Mouse (Mus musculus): ENCODE results near the gene Ssc4d. TPM values are rescaled to one million over a fixed set of nuclear protein-coding genes. Genes with fewer than 3 reads are reported as not detected.

The Ssc4d gene
- total RNA-seq, 2 experiments from 2014 or later = 0.57 to 0.95 TPM

DNA sequence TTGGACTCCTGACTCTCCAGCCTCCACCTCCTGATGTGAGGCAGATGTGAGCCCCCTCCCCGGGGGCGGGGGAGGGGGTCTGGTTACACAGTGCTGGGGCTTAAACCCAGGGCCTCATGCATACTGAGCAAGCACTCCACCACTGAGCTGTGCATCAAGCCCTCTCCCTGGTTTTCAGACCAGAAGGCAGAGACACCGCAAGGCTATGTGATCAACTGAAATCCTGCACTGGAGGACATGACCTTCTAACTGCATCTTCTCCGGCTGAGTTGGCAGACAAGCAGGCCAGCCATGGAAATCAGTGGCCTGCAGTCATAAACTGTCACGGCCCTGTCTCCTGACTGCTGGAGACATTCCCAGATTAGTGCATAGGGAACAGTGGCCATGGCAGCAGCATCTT is 33.7 kb downstream of the Ssc4d start:
- peak; percentile 43 for DNase-seq (ENCODE audit: low spot score)

DNA sequence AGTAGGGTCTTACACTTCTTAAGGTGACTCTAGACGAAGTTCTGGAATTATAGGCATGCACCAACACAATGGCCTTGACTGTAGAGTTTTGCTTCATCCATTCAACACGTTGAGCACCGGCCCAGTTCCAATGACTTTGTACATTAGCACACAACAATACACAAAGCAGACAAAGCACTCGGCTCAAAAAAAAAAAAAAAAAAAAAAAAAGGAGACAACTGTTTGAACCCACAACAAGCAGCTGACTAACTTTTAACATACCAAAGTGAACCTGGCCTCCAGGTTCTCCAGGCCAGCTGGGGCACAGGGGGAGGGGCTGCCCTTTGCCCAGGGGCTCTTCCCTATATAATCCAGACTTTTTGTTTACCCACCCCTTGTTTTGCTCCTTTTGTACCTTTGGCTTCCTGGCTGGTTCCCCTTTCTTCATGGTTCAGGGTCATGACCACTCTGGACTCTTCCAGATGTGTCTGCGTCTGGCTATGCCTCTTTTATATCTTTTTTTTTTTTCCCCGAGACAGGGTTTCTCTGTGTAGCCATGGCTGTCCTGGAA is 38.6 kb downstream of the Ssc4d start:
- no peak for DNase-seq (ENCODE audit: low spot score)

DNA sequence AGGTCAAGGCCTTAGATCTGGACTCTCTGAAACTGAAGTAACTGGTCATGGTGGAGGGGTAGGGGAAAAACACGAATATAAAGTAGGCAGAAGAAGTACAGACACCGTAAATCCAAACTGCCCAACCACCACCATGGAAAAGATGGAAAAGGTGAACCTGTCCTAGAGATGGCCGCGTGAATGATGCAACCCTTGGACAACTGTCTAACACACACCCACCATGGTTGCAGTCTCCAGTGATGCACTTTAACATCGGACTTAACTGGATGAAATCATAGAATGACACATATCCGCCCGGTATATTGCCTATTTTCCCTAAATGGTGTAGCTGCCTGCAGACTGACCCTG is 39.2 kb downstream of the Ssc4d start:
- no peak for DNase-seq (ENCODE audit: low spot score)

DNA sequence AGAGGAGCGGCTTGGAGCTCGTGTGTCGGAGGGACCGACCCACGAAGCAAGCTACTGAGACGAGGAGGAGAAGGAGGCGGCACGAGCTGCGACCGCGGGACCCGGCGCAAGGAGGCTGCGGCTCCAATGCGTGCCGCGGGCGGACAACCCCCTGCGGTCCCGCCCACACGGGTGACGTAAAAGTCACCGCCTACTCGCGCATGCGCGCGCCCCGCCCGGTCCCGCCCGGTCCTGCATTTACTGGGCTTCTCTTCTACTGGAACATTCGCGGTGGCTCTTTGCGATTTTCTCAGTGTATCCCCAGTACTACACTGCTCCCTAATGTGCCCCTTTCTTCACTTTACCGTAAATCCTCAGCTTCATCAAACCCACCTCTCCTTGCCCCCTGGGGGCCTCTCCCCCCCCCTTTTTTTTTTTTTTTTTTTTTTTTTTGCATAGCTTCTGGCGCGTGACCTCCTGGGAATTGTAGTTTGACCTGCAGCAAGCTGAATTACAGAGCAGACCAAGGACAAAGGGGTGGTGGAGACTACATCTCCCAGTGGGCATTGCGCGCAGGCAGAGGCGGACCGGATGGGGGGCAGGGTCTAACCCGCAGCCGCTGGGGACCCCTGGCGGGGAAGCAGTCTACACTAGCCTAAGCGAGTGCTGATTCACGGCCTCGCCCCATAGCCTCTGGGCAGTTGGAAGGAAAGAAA is 39.7 kb downstream of the Ssc4d start, which contains the start of gene Ywhag:
TSS of gene Ywhag (minus strand) at position 136 of the 695 bp plus-strand sequence.
- DNase-seq (ENCODE audit: low spot score) = peak; percentile 98

- DNase-seq (ENCODE audit: low spot score) = peak; percentile 54
Observed at GRCm38 (mm10) chr5:135933900-135934441, 40.4 kb downstream of the Ssc4d start.

- DNase-seq (ENCODE audit: low spot score) = no peak
Observed at GRCm38 (mm10) chr5:135933222-135933899, 41.0 kb downstream of the Ssc4d start.

DNA sequence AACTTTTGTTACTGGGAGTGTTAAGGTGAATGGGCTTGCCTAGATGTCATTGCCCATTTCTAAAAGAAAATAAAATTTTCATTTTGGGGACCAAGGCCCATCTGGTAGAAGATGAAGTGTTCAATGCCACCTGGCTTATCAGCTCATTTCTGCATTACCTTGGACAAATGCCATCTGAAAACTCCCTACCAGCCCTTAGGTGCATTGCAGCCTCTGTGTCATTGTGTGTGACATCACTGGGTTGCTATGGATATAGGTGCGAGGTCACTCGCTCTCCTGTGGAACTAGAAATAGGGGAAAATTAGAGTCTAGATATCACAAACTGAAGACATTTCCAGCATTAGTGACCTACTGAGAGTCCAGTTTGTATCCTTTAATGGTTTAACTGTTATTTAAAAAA is 42.0 kb downstream of the Ssc4d start:
- no peak for DNase-seq (ENCODE audit: low spot score)

DNA sequence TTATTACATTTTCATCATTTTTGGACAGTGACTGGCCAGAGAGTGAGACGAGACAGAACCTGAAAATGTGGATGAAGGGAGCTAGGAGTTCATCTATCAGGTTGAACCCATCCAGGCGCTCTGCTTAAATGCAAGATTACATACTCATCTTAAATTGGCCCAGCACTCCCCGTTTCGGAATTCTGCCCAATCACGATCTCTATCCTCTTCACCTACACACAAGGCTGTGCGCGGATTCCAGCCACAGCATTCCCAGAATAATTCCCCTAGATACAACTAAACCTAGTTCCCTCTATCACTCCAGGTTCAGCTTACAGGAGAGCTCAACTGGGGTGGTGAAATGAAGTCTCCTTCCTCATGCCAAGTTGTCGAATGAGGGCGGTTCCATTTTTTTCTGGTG is 42.8 kb downstream of the Ssc4d start:
- DNase-seq (ENCODE audit: low spot score) = no peak

- DNase-seq (ENCODE audit: low spot score) = no peak
Observed at GRCm38 (mm10) chr5:135929685-135930424, 44.5 kb downstream of the Ssc4d start.

DNA sequence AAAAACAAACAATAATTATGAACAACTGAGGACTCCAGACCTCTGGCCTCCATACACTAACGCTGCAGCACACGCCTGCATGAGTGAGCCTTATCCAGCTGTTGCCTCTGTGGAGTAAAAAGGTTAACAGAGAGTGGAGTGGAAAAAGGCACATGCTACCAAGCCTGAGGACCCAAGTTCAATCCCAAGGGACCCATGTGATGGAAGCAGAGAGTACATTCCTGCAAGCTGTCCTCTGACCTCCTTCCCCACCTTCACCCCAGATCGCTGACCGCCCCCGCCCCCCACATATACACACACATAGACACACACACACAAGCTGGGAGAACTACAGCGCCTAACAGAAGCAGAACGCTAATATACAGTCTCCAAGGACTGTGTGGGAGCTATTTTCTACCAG is 50.4 kb downstream of the Ssc4d start:
- no peak for DNase-seq (ENCODE audit: low spot score)

GRCm38 (mm10) chr5:135919902-135920301 is 54.4 kb downstream of the Ssc4d start:
- no peak for DNase-seq (ENCODE audit: low spot score)

- DNase-seq (ENCODE audit: low spot score) = no peak
Observed at GRCm38 (mm10) chr5:135918593-135918992, 55.7 kb downstream of the Ssc4d start.

- no peak for DNase-seq (ENCODE audit: low spot score)
Observed at GRCm38 (mm10) chr5:135918059-135918437, 56.3 kb downstream of the Ssc4d start.

GRCm38 (mm10) chr5:135917327-135918058 is 56.8 kb downstream of the Ssc4d start:
- DNase-seq (ENCODE audit: low spot score) = no peak

GRCm38 (mm10) chr5:135916601-135917000 is 57.7 kb downstream of the Ssc4d start:
- DNase-seq (ENCODE audit: low spot score) = no peak

DNA sequence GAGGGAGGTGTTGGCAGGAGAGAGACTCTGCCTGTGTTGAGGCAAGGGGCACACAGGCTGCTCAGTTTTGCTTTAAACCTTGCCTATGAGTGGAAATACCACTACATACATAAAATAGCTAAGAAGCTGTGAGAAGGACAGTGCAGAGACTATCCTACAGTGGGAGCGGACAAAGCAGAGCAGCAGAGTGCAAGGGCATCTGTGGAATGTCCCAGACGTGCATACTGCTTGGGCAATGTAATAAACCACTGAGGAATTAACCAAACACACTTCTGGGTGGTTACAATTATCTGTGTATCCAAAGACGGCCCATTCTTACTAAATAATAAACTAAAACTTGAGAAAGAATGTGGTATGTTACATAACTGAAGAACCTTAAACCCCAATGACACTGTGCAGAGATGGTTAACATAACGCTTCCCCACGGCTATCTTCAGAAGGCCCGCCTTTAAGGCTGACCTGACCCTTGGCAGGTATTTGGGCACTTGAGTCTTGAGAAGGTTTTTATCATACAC is 58.2 kb downstream of the Ssc4d start:
- DNase-seq (ENCODE audit: low spot score) = no peak

DNA sequence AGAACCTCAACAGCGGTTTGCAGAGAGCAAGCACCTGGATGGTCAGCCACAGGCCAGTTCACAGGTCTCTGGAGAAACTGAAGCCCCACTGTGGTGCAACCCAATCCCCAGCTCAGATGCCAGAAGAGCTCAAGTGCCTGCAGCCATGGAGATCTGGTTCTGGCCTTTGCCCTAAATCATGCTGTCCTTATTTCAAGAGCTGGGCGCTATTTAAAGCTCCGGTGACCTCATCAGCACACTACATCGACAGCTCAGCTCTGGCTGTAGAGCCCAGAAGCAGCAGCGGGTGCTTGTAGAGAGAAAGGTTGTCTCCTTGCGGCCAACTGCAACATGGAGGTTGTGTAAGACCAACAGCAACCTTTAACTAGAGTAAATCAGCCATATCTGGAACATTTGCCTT is 60.2 kb downstream of the Ssc4d start:
- peak; percentile 91 for DNase-seq (ENCODE audit: low spot score)

- no peak for DNase-seq (ENCODE audit: low spot score)
Observed at GRCm38 (mm10) chr5:135913201-135913600, 61.1 kb downstream of the Ssc4d start.

- DNase-seq (ENCODE audit: low spot score) = no peak
Observed at GRCm38 (mm10) chr5:135911633-135912220, 62.6 kb downstream of the Ssc4d start.

DNA sequence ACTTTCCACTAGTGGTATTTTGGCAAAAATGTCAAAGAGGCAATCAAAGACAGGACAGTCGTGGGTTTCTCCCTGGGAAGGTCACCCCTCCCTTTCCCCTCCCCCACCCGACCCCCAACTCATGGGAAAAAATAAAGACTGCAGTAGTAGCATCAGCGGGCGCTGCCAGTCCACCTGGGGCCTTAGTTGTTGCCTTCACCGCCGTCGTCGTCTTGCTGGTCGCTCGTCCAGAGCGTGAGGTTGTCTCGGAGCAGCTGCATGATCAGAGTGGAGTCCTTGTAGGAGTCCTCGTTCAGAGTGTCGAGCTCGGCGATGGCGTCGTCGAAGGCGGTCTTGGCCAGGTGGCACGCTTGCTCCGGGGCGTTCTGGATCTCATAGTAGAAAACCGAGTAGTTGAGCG is 63.5 kb downstream of the Ssc4d start:
- DNase-seq (ENCODE audit: low spot score) = no peak

Measured in gastrocnemius, adult 18-20 months (tissue).